Mouse (Mus musculus) neural tube, embryonic 14.5 days (tissue): ENCODE results near the gene Itga3. TPM values are rescaled to one million over a fixed set of nuclear protein-coding genes. Genes with fewer than 3 reads are reported as not detected.
"Not testable (repeated sequence)": the region's sequence is repeated elsewhere in the genome, so short reads cannot be mapped to it uniquely, and the experiment has no call there.

Experiments
- ATAC-seq: fragments of 200-750 bp; cut with Nextera tagmentation; 2 replicates; pipeline ENCODE4 v1.8.0; 2017; ENCODE audit warnings: low read depth, mild to moderate bottlenecking, moderate TSS enrichment, moderate library complexity
- H3K27ac ChIP-seq: fragments of 300-500 bp; sonication (generic); 2 replicates; pipeline ENCODE4 v1.5.1; 2014; ENCODE audit warnings: low read depth, mild to moderate bottlenecking, control low read depth, low read length, moderate library complexity, mixed read lengths
- H3K27me3 ChIP-seq: fragments of 300-500 bp; sonication (generic); 2 replicates; pipeline ENCODE4 v1.6.1; 2014; ENCODE audit warnings: low read length; ENCODE audit not compliant: control insufficient read depth, insufficient read depth
- H3K36me3 ChIP-seq: fragments of 300-500 bp; sonication (generic); 2 replicates; pipeline ENCODE4 v1.6.1; 2014; ENCODE audit warnings: low read length, mixed read lengths; ENCODE audit not compliant: control insufficient read depth, insufficient read depth
- H3K4me1 ChIP-seq: fragments of 300-500 bp; sonication (generic); 2 replicates; pipeline ENCODE4 v1.6.1; 2014; ENCODE audit warnings: low read length; ENCODE audit not compliant: control insufficient read depth, insufficient read depth
- H3K4me2 ChIP-seq: fragments of 300-500 bp; sonication (generic); 2 replicates; pipeline ENCODE4 v1.6.1; 2014; ENCODE audit warnings: mild to moderate bottlenecking, low read depth, low read length, control low read depth
- H3K4me3 ChIP-seq: fragments of 300-500 bp; sonication (generic); 2 replicates; pipeline ENCODE4 v1.5.1; 2014; ENCODE audit warnings: low read depth, low read length, control low read depth, mixed read lengths
- H3K9ac ChIP-seq: fragments of 300-500 bp; sonication (generic); replicated peaks from 2 replicates; pipeline ENCODE4 v1.6.1; 2014; ENCODE audit warnings: low read depth, mild to moderate bottlenecking, control low read depth, low read length, mixed read lengths
- H3K9me3 ChIP-seq: fragments of 300-500 bp; sonication (generic); 2 replicates; pipeline ENCODE4 v1.6.1; 2016; ENCODE audit warnings: low read length; ENCODE audit not compliant: control insufficient read depth
- WGBS: fragments of 180-500 bp; shearing (Covaris S2); extraction: QIAGEN DNeasy Blood & Tissue Kit; methylation state at CpG from one replicate; pipeline ENCODE4 v1.1.7; 2014; 5-methylcytosine and 5-hydroxymethylcytosine counted together
- polyA plus RNA-seq: library from polyadenylated mRNA; unstranded; fragments of >200 nt; fragmentation: Nextera tagmentation; extraction: Ambion mirVana; gene quantifications from 2 replicates; pipeline ENCODE4 v1.2.1, GENCODE M21; 2014

Gene Itga3
- polyA plus RNA-seq, 1 experiment from 2014 or later: 13.8 TPM

DNA sequence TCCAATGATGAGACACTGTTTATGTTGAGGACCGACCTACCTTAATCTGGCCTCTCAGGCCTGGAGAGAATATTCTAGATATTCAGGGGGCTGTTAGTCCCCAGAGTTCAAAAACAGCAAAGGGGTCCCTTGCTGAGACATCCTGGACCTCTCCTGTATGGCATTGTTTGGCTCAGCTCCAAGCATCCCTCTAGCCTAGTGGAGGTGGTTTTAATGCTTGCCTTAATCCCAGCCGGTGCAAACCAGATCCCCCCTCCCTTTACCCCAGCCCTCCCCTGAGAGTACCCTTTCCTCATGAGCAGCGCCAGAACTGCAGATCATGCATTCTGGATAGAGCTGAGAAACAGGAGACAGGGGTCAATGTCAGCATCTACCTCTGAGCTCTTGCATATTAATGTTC is 64.1 kb downstream of the Itga3 start:
- ATAC-seq: no peak
- Histone ChIP-seq H3K4me3 (peak overlapping the region; percentile 92), H3K9me3 (no peaks in the 10 kb centered on the region), H3K27ac (no peak overlapping the region), H3K36me3 (peaks cover 16% of the 10 kb centered on the region; the same call in 1 of the 2 replicates), H3K9ac (peak overlapping the region; percentile 99; the same call in 1 of the 2 replicates), H3K4me2 (peak overlapping the region; percentile 85), H3K27me3 (no peaks in the 10 kb centered on the region), H3K4me1 (peaks cover 35% of the 10 kb centered on the region)
- WGBS: 35% methylated on average over 3 of the region's 3 CpGs

DNA sequence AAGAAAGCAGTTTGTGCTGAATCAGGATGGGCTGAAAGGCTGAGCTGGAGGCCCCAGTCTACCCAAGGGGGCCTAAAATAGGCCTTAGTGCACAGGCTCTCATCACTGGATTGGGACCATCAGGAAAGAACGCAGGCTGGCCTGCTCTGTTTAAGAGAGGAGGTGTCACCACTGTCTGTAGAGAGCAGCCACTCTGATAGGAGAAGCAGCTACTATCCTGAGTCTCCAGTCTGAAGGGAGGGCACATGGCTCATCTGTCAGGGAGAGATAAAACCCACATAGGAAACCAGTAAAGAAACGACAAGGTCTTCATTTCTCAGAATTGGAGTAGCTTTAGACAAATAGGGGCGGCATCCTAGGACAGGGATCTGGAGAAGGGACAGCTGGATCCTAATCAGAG is 64.5 kb downstream of the Itga3 start:
- Histone ChIP-seq H3K4me2 (peak overlapping the region; percentile 85), H3K4me3 (peak overlapping the region; percentile 92), H3K9me3 (no peaks in the 10 kb centered on the region), H3K36me3 (peaks cover 16% of the 10 kb centered on the region; the same call in 1 of the 2 replicates), H3K9ac (peak overlapping the region; percentile 99), H3K4me1 (peaks cover 38% of the 10 kb centered on the region), H3K27me3 (no peaks in the 10 kb centered on the region), H3K27ac (peak overlapping the region; percentile 11; the same call in 1 of the 2 replicates)
- WGBS: 48% methylated on average over 3 of the region's 3 CpGs
- ATAC-seq: no peak

- Histone ChIP-seq H3K27ac (0 out of 2 replicates have a peak overlapping the region, but pooled peaks have one; percentile 2), H3K27me3 (no peaks in the 10 kb centered on the region), H3K4me3 (peak overlapping the region; percentile 92), H3K9ac (peak overlapping the region; percentile 99), H3K4me2 (peak overlapping the region; percentile 85), H3K36me3 (peaks cover 16% of the 10 kb centered on the region; the same call in 1 of the 2 replicates), H3K4me1 (peaks cover 42% of the 10 kb centered on the region), H3K9me3 (no peaks in the 10 kb centered on the region)
- 48% methylated on average over 1 of the region's 1 CpGs for WGBS
- no peak for ATAC-seq
Observed at GRCm38 (mm10) chr11:95011416-95011815, 65.2 kb downstream of the Itga3 start.

DNA sequence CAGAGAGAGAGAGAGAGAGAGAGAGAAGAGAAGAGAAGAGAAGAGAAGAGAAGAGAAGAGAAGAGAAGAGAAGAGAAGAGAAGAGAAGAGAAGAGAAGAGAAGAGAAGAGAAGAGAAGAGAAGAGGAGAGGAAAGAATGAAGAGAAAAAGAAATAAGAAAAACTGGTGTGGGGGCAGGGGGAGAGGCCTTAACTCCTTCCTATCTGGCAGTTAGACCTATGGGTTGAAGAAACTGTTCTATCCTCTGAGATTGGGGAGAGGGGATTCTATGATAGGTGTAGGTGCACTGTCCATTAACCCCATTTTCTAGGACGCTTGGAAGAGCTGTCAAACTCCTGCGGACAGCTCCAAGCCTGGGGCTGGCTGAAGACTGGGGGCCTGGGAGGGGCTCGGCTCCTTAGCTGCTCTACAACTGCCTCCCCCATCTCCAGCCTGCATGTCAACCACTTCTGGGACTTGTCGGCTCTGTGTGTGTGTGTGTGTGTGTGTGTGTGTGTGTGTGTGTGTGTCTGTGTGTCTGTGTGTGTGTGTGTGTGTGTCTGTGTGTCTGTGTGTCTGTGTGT is 65.7 kb downstream of the Itga3 start:
- Histone ChIP-seq H3K4me1 (peaks cover 42% of the 10 kb centered on the region), H3K27ac (peak overlapping the region; percentile 97; the same call in 1 of the 2 replicates), H3K4me2 (peak overlapping the region; percentile 85), H3K4me3 (peak overlapping the region; percentile 92), H3K9ac (peak overlapping the region; percentile 99), H3K36me3 (peaks cover 16% of the 10 kb centered on the region; the same call in 1 of the 2 replicates)
- not testable (repeated sequence) for H3K9me3 ChIP-seq, ATAC-seq, H3K27me3 ChIP-seq
- whole genome bisulfite sequencing: 6% methylated on average over 3 of the region's 4 CpGs

DNA sequence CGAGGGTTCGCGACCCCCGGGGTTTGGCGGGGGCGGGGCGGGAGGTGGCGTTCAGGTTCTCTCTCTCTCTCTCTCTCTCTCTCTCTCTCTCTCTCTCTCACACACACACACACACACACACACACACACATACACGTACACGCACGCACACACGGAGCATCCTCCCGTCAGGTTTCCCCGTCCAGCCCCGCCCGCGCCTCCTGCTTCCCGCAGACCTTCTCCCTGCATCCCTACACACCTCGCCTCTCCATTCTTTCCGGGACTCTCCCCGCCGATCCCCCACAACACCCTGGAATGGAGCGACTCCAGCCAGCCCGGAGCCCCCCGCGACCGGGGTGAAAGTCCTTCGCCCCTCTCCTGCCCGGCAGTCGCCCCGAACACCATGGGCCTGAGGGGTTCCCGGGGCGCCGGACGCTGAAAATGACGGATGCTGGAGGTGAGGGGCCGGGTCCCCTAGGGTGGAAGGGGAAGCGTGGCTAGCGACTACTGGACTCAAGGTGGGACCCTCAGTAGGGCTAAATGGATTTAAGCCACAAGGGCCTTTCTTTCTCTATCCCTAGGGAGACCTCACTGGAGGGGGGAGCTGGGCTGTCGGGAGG is 66.4 kb downstream of the Itga3 start:
- peak overlapping the region; percentile 99 for H3K9ac ChIP-seq
- peak; percentile 49 for ATAC-seq
- H3K4me3 ChIP-seq: peak overlapping the region; percentile 92
- H3K4me1 ChIP-seq: peaks cover 38% of the 10 kb centered on the region
- H3K27ac ChIP-seq: peak overlapping the region; percentile 97
- no peaks in the 10 kb centered on the region for H3K9me3 ChIP-seq
- H3K4me2 ChIP-seq: peak overlapping the region; percentile 85
- no peaks in the 10 kb centered on the region for H3K27me3 ChIP-seq
- peaks cover 15% of the 10 kb centered on the region; the same call in 1 of the 2 replicates for H3K36me3 ChIP-seq
- under 1% methylated on average over 32 of the region's 40 CpGs for WGBS

DNA sequence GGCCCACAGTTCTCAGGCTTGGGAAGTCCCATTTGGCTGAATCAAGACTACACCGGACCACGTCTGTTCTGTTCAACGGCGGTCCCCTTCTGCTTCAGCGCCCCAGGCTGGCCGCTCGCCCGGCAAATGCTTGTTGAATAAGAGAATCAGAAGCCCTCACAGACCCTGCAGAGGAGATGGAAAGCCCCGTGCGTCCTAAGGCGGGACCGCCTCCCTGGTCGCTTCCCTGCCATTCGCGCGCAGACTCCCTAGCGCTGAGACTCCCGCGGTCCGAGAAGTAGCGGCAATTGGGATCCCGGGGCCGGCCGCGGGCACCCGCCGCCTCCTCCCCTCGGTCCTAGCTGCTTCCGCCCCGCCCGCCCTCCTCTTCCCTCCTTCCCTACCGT is 67.0 kb downstream of the Itga3 start, which contains the start of gene Samd14:
Gene Samd14 (plus strand): TSS at position 251 of the 386 bp plus-strand sequence.
- peak within 1 kb of the TSS; percentile 99 for H3K9ac ChIP-seq
- H3K4me2 ChIP-seq: peak within 1 kb of the TSS; percentile 85
- no peaks in the 10 kb centered on the region for H3K9me3 ChIP-seq
- under 1% methylated on average over 31 of the region's 32 CpGs for whole genome bisulfite sequencing
- peaks cover 38% of the 10 kb centered on the region for H3K4me1 ChIP-seq
- H3K27ac ChIP-seq: peak within 1 kb of the TSS; percentile 97
- peaks cover 14% of the 10 kb centered on the region; the same call in 1 of the 2 replicates for H3K36me3 ChIP-seq
- H3K4me3 ChIP-seq: peak within 1 kb of the TSS; percentile 92
- H3K27me3 ChIP-seq: no peaks in the 10 kb centered on the region
- ATAC-seq: peak; percentile 76

GRCm38 (mm10) chr11:95008661-95009628 is 67.7 kb downstream of the Itga3 start:
- WGBS: 30% methylated on average over 15 of the region's 15 CpGs
- peaks cover 34% of the 10 kb centered on the region for H3K4me1 ChIP-seq

DNA sequence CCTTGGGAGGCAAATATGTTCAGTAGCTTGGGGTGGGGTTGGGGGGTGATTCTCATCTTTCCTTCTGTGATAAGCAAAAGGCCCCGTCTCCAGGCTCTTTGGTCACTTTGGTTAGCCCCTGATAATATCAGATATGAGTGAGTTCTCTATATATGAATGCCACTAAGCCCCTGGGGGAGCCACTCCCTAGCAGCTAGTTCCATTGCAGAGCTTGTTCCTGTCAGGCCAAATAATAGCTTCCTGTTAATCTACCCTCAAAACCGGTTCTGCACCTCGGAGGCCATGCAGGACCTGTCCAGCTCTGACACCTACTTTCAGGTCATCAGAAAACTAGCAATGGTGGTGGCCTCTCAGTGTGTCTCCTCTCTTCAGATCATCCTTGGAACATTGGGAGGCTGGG is 69.2 kb downstream of the Itga3 start:
- Histone ChIP-seq H3K4me3 (no peak overlapping the region), H3K4me2 (peak overlapping the region; percentile 53; the same call in 1 of the 2 replicates), H3K27me3 (no peaks in the 10 kb centered on the region), H3K9ac (no peak overlapping the region), H3K36me3 (peaks cover 23% of the 10 kb centered on the region; the same call in 1 of the 2 replicates), H3K9me3 (no peaks in the 10 kb centered on the region), H3K27ac (peak overlapping the region; percentile 10; the same call in 1 of the 2 replicates), H3K4me1 (peaks cover 24% of the 10 kb centered on the region)
- no peak for ATAC-seq
- WGBS: 88% methylated on average over 3 of the region's 3 CpGs

More at GRCm38 (mm10) chr11:95008661-95009628, 67.7 kb downstream of the Itga3 start:
- H3K36me3 ChIP-seq: peaks cover 13% of the 10 kb centered on the region; the same call in 1 of the 2 replicates
- H3K27ac ChIP-seq: peak overlapping the region; percentile 97
- peak overlapping the region; percentile 85 for H3K4me2 ChIP-seq
- peak overlapping the region; percentile 99 for H3K9ac ChIP-seq
- no peaks in the 10 kb centered on the region for H3K27me3 ChIP-seq
- H3K4me3 ChIP-seq: peak overlapping the region; percentile 92
- ATAC-seq: peak; percentile 0
- no peaks in the 10 kb centered on the region for H3K9me3 ChIP-seq
